Mouse (Mus musculus) liver, adult (tissue): ENCODE results near the gene Atp1a4.

Source experiments
- GATA4 ChIP-seq: IDR thresholded peaks from 2 replicates; pipeline ENCODE4 v1.6.1; 2014; ENCODE audit warnings: mild to moderate bottlenecking, low read length; ENCODE audit not compliant: insufficient replicate concordance

The Atp1a4 gene

GRCm38 (mm10) chr1:172247216-172247615 lies 11.0 kb downstream of the Atp1a4 start:
- TF ChIP-seq GATA4 = no peak

- TF ChIP-seq GATA4 = no peak
Measured at GRCm38 (mm10) chr1:172243547-172244205, 14.5 kb downstream of the Atp1a4 start.

DNA sequence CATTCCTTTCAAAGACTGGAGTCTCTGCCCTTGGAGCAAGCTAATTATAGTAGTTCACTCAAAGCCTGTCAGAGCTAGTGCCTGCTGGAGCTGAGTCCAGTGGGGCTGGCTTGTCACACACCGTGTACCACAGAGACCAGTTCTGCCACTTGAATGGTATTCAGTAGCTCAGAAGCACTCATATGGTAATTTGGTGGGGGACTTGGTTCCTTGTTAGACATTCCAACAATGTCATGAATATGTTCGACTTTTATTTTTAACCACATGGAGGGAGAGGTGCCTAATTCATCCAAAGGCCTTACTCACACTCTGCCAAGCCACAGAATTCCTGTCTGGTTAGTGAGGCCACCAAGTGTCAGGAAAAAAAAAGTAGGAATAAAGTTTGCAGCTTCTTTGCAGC lies 15.8 kb downstream of the Atp1a4 start:
- no peak for TF ChIP-seq GATA4

GRCm38 (mm10) chr1:172240945-172241708 lies 17.1 kb downstream of the Atp1a4 start:
- no peak for TF ChIP-seq GATA4

GRCm38 (mm10) chr1:172229215-172229614 lies 29.0 kb downstream of the Atp1a4 start:
- TF ChIP-seq GATA4 = no peak

DNA sequence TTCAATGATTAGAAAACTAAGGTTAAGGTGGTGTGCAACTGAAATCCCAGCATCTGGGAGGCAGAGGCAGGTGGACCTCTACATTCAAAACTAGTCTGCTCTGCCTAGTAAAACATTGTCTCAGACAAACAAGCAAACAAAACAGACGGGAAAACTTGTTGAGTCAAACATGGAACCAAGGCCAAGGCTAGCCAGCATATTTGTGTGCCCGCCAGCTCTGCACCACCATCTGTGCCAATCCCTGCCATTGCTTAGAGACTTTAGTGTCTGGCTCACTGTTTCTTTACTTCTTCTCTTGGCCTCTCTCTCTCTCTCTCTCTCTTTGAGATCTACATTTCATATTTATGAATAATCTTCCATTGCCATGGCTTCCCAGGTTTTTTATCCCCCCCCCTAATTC lies 30.0 kb downstream of the Atp1a4 start:
- TF ChIP-seq GATA4 = no peak

- TF ChIP-seq GATA4 = no peak
Measured at GRCm38 (mm10) chr1:172221297-172222063, 36.7 kb downstream of the Atp1a4 start.

- no peak for TF ChIP-seq GATA4
Measured at GRCm38 (mm10) chr1:172220414-172220813, 37.8 kb downstream of the Atp1a4 start.

- TF ChIP-seq GATA4 = no peak
Measured at GRCm38 (mm10) chr1:172219451-172220406, 38.5 kb downstream of the Atp1a4 start, which contains the start of gene Casq1. Gene Casq1, minus strand, starts transcription at chr1:172219868.

GRCm38 (mm10) chr1:172218164-172218910 lies 39.9 kb downstream of the Atp1a4 start:
- TF ChIP-seq GATA4 = no peak

DNA sequence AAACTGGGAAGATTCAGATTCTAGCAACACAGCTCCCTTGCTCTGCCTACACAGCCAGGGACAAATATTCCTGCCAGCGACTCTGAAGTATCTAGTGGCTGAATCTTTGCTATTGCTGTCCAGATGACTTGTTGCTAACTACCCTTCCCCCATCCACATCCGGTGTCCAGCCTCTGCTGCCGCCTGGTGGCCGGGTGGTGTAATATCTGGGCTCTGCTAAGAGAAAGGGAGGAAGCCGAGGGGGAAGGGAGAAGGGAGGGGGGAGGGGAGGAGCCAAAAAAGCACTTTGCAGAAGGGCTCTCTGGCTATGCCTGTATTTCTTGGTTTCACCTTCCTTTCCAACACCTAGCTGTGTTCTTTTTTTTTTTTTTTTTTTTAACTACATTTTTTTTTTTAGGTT lies 41.1 kb downstream of the Atp1a4 start:
- TF ChIP-seq GATA4 = peak; percentile 52; the same call in 1 of the 2 replicates

DNA sequence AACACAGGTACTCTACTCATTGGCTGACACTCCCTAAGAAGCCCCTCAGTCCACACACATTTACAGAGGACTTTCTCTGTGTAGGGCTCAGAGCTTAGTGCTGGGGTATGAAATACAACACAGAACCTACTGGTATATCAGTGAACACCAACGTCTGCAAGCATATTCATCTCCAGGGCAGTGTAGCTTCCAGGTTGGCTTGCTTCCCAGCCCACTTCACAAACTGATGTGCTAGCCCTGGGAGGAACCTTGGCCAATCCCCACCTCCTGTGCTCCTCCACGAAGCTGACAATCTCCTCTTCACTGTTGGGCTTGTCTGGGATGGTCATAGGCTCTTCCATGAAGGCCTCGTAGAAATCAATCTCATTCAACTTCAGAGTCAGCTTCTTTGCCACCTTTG lies 43.5 kb downstream of the Atp1a4 start:
- TF ChIP-seq GATA4 = no peak

GRCm38 (mm10) chr1:172213771-172214170 lies 44.4 kb downstream of the Atp1a4 start:
- TF ChIP-seq GATA4 = no peak

DNA sequence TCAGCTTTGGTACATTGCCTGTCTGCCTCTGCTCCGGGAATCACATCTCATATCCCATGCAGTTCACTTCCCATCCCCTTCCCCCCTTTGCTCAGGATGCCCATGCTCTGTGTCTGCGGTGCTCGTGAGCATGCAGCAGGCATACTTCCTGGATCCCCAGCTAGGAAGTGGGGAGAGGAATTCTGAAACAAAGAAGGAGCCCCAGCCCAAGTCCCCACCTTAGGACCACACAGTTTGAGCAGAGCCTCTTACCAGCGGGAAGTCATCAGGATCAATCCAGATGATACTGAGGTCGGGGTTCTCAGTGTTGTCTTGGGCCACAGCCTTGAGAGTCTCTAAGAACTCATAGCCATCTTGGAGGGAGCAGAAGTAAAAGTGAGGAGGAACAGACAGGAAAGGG lies 45.4 kb downstream of the Atp1a4 start:
- TF ChIP-seq GATA4 = no peak
